Mouse (Mus musculus) cortical plate, adult 2 months (tissue): ENCODE measurements around the gene Ino80d.

Experiments used
- CTCF ChIP-seq: fragments of 200-500 bp; IDR thresholded peaks from 2 replicates; pipeline ENCODE4 v1.5.1; 2011; ENCODE audit warnings: mild to moderate bottlenecking, control low read depth, low read length; ENCODE audit not compliant: insufficient read depth; ENCODE audit errors: extremely low read depth
- POLR2A ChIP-seq: fragments of 200-500 bp; IDR thresholded peaks from 2 replicates; pipeline ENCODE4 v1.6.1; 2011; ENCODE audit warnings: mild to moderate bottlenecking, low read length, control low read depth; ENCODE audit not compliant: insufficient read depth; ENCODE audit errors: extremely low read depth

DNA sequence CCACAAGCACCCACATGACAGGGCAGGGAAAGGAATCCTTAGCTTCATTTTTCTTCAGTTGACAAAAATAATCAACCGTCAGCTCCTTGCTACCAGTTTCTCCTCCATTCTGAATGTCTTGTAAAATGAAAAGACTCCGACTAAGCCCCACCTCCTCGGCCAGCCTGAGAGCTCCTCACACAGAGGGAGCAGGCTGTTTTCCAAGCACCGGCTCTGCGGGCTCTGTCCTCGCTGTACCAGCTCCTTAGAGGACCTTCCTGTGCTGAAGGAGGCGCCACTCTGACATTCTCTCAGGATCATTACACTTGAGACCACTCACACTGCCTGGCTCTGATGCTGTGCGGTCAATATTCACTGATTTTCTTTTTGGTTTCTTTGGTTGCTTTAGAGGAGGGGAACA is 14.3 kb downstream of the Ino80d start:
- TF ChIP-seq CTCF (no peak), POLR2A (no peak)
